Mouse (Mus musculus) kidney, embryonic 16.5 days (tissue): Measurements from ENCODE around the gene B3galt1. TPM values are rescaled to one million over a fixed set of nuclear protein-coding genes. Genes with fewer than 3 reads are reported as not detected.

Experiments
- ATAC-seq: fragments of 200-750 bp; cut with Nextera tagmentation; 2 replicates; pipeline ENCODE4 v1.8.0; 2017; ENCODE audit warnings: moderate TSS enrichment; ENCODE audit not compliant: low FRiP score, low TSS enrichment
- H3K27ac ChIP-seq: fragments of 300-500 bp; sonication (generic); 2 replicates; pipeline ENCODE4 v1.5.1; 2014; ENCODE audit warnings: low read length
- H3K27me3 ChIP-seq: fragments of 300-500 bp; sonication (generic); 2 replicates; pipeline ENCODE4 v1.6.1; 2014; ENCODE audit warnings: low read length, control low read depth, mixed read lengths; ENCODE audit not compliant: insufficient read depth
- H3K36me3 ChIP-seq: fragments of 300-500 bp; sonication (generic); 2 replicates; pipeline ENCODE4 v1.6.1; 2014; ENCODE audit warnings: low read length, control low read depth, mixed read lengths; ENCODE audit not compliant: insufficient read depth
- H3K4me1 ChIP-seq: fragments of 300-500 bp; sonication (generic); 2 replicates; pipeline ENCODE4 v1.6.1; 2014; ENCODE audit warnings: low read length, control low read depth, mixed read lengths; ENCODE audit not compliant: insufficient read depth
- H3K4me2 ChIP-seq: fragments of 300-500 bp; sonication (generic); replicated peaks from 2 replicates; pipeline ENCODE4 v1.6.1; 2014; ENCODE audit warnings: low read depth, low read length
- H3K4me3 ChIP-seq: fragments of 300-500 bp; sonication (generic); 2 replicates; pipeline ENCODE4 v1.5.1; 2014; ENCODE audit warnings: mild to moderate bottlenecking, low read length
- H3K9ac ChIP-seq: fragments of 300-500 bp; sonication (generic); replicated peaks from 2 replicates; pipeline ENCODE4 v1.6.1; 2014; ENCODE audit warnings: low read length
- H3K9me3 ChIP-seq: fragments of 300-500 bp; sonication (generic); 2 replicates; pipeline ENCODE4 v1.6.1; 2016; ENCODE audit warnings: low read length, control low read depth
- WGBS: fragments of 180-500 bp; shearing (Covaris S2); extraction: QIAGEN DNeasy Blood & Tissue Kit; methylation state at CpG from one replicate; pipeline ENCODE4 v1.1.7; 2014; 5-methylcytosine and 5-hydroxymethylcytosine counted together
- polyA plus RNA-seq: library from polyadenylated mRNA; unstranded; fragments of >200 nt; fragmentation: Nextera tagmentation; extraction: Ambion mirVana; gene quantifications from 2 replicates; pipeline ENCODE4 v1.2.1, GENCODE M21; 2015

The B3galt1 gene
- polyA plus RNA-seq, 1 experiment from 2014 or later, result 4.9 TPM

DNA sequence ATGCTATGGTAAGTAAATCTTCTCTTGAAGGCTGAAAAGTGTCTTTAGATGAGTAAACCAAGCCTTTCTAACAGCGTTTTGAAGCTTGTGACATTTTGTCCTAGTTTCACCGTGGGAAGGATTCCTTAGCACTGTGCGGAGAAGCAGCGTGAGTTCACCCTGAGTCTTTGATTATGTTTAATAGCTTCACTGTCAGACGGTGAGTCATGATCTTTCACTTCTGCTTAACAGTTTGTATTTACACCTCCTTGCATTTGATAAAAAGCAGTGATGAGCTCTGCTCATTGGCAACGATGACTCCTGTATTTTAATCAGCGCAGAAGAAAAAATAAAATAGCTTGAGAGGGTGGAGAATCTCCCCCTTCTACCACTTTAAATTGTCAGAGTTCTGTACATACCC, 440.0 kb downstream of the B3galt1 start:
- H3K4me2 ChIP-seq, result no peak overlapping the region
- no peak for ATAC-seq
- WGBS, result 71% methylated on average over 7 of the region's 7 CpGs
- no peaks in the 10 kb centered on the region for H3K9me3 ChIP-seq
- H3K4me1 ChIP-seq, result no peaks in the 10 kb centered on the region
- no peak overlapping the region for H3K27ac ChIP-seq
- H3K36me3 ChIP-seq, result no peaks in the 10 kb centered on the region
- H3K4me3 ChIP-seq, result no peak overlapping the region
- no peaks in the 10 kb centered on the region for H3K27me3 ChIP-seq
- no peak overlapping the region for H3K9ac ChIP-seq

DNA sequence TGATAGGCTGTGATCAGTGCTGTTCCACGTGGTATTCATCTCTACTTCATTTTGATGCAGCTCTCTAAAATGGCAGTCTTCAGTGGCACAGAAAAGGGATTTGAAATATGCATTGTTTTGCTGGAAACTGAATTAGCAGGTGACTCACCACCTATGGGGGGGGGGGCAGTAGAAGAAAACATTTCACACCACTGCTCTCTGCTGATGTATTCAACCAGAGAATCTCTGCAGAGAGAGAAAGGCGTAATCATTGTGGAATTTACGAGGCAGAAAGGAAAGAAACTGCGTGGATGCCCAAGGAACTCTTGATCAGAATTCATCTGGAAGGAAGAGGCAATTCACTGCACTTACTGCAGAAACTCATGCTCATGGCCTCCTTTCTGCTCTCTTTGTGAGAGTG, 445.7 kb downstream of the B3galt1 start:
- H3K27me3 ChIP-seq, result no peaks in the 10 kb centered on the region
- H3K4me3 ChIP-seq, result no peak overlapping the region
- no peaks in the 10 kb centered on the region for H3K9me3 ChIP-seq
- H3K4me1 ChIP-seq, result no peaks in the 10 kb centered on the region
- no peak overlapping the region for H3K27ac ChIP-seq
- H3K36me3 ChIP-seq, result no peaks in the 10 kb centered on the region
- H3K4me2 ChIP-seq, result no peak overlapping the region
- WGBS, result 65% methylated on average over 4 of the region's 4 CpGs
- no peak overlapping the region for H3K9ac ChIP-seq
- ATAC-seq, result no peak

DNA sequence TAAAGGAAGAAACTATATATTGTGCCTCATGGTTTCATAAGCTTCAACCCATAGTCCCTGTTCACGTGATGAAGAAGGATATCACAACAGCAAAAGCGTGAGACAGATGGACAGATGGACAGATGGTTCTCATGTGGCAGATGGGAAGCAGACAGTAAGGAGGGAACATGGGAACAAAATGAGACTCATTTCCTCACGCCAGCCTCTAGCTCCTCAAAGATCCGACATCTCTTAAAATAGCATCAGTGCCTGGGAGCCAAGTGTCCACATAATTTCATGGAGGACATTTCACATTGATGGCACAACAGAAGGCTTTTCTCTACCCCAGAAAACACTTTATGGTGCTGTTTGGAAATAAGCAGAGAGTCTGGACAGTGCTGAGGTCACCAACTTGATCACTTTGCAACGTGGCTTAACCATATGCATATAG, 454.6 kb downstream of the B3galt1 start:
- WGBS, result 89% methylated on average over 5 of the region's 5 CpGs
- H3K27me3 ChIP-seq, result no peaks in the 10 kb centered on the region
- ATAC-seq, result no peak

DNA sequence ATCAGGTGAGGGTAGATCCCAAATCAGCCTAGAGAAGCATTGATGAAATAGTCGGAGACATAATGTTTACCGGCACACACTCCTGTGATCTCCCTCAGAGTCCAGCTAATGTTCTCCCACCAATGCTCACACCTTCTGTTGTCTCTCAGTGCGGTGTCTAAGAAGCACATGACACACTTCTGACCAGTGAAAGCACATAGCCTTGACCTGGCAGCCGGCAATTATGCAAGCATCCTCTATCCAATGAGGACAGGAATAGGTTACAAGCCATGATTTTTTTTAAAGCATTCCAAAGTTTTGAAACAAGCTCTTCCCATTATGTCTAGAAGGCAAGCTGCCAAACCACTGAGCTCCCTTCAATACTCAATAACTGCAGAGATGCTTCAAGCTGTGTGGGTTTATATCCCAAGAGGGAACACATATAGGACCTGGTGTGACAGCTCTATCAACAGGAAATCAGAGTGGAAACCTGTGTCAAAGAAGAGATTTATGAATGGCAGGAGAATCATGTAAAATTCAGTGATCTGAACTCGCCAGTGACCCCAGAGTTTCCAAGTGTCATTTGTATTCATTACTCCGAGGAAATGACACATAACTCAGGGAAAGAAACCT, 456.0 kb downstream of the B3galt1 start:
- peak; percentile 78; the same call in 1 of the 2 replicates for ATAC-seq

More for the DNA sequence above, 454.6 kb downstream of the B3galt1 start:
- H3K36me3 ChIP-seq, result no peaks in the 10 kb centered on the region
- no peak overlapping the region for H3K27ac ChIP-seq
- H3K4me1 ChIP-seq, result 0 out of 2 replicates have a peak, but pooled peaks cover 4% of the 10 kb centered on the region
- H3K9ac ChIP-seq, result no peak overlapping the region
- H3K4me3 ChIP-seq, result no peak overlapping the region
- H3K9me3 ChIP-seq, result no peaks in the 10 kb centered on the region
- no peak overlapping the region for H3K4me2 ChIP-seq

DNA sequence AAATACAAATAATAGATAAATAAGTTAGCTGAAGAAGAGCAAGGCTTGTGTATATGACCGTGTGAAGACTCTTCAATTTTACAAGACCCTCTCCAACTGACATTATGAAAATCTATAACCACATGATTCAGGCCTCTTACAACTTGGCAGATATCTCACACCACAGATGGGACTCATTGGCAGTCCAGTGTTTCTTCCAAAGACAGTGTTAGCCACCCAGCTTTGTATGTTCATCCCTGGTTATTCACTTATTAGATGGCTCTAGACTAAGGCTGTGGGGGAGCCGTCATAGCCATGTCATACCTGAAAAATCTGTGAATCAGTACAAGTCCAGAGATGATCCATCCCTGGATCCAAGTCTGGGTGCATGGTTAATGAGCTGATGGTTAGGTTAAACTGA, 463.1 kb downstream of the B3galt1 start:
- Histone ChIP-seq H3K9me3 (no peaks in the 10 kb centered on the region), H3K27me3 (no peaks in the 10 kb centered on the region), H3K4me1 (no peaks in the 10 kb centered on the region), H3K4me3 (no peak overlapping the region), H3K36me3 (no peaks in the 10 kb centered on the region), H3K4me2 (no peak overlapping the region), H3K9ac (no peak overlapping the region), H3K27ac (no peak overlapping the region)
- ATAC-seq, result no peak
- WGBS, result 94% methylated on average over 2 of the region's 2 CpGs

More for the DNA sequence above, 456.0 kb downstream of the B3galt1 start:
- Histone ChIP-seq H3K27ac (no peak overlapping the region), H3K27me3 (no peaks in the 10 kb centered on the region), H3K9ac (no peak overlapping the region), H3K4me2 (no peak overlapping the region), H3K36me3 (no peaks in the 10 kb centered on the region), H3K4me1 (0 out of 2 replicates have a peak, but pooled peaks cover 4% of the 10 kb centered on the region), H3K4me3 (no peak overlapping the region), H3K9me3 (no peaks in the 10 kb centered on the region)
- WGBS, result 61% methylated on average over 6 of the region's 6 CpGs

DNA sequence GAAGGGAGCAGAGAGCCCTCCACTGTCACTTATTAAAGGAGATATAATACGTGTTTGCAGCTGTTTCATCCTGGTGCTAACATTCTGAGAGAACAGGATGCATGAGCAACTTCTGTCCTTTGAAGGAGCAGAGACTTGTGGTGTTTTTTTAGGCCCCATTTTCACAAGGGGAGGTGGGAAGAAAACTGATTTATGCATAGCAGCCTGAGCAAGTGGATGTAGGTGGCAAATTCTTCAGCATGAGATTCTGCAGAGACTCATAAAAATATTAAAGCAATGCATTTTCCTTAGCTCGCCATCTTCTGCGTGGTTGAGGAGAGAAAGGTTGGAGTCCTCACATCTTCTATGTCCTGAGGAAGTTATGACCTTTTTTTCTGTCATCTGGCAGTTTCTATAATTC, 469.0 kb downstream of the B3galt1 start:
- H3K4me3 ChIP-seq, result no peak overlapping the region
- 71% methylated on average over 3 of the region's 3 CpGs for WGBS
- no peak overlapping the region for H3K27ac ChIP-seq
- H3K9ac ChIP-seq, result no peak overlapping the region
- H3K4me2 ChIP-seq, result no peak overlapping the region
- no peak for ATAC-seq
- no peaks in the 10 kb centered on the region for H3K36me3 ChIP-seq
- no peaks in the 10 kb centered on the region for H3K9me3 ChIP-seq
- no peaks in the 10 kb centered on the region for H3K27me3 ChIP-seq
- H3K4me1 ChIP-seq, result no peaks in the 10 kb centered on the region

DNA sequence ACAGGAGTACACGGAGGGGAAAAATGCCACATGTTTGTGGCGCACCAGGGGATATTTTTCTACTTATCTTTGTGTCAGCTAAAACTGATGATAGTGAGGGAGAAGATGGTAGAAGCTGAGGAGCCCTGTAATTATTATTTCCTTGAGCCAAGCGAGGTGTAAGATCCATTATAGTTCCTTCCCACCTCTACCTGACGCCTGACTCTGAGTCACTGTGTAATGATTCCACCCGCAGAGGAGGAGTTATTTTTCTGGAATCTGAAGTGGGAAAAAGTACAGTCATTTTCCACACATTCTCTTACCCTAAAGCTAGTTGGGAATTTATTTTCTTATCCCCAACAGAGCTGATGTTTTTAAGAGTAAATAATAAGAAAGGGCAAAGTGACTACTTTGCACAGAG, 475.1 kb downstream of the B3galt1 start:
- Histone ChIP-seq H3K4me1 (no peaks in the 10 kb centered on the region), H3K36me3 (no peaks in the 10 kb centered on the region), H3K4me2 (no peak overlapping the region), H3K9me3 (no peaks in the 10 kb centered on the region), H3K9ac (no peak overlapping the region), H3K27ac (no peak overlapping the region), H3K4me3 (no peak overlapping the region), H3K27me3 (no peaks in the 10 kb centered on the region)
- WGBS, result 84% methylated on average over 5 of the region's 5 CpGs
- ATAC-seq, result no peak

DNA sequence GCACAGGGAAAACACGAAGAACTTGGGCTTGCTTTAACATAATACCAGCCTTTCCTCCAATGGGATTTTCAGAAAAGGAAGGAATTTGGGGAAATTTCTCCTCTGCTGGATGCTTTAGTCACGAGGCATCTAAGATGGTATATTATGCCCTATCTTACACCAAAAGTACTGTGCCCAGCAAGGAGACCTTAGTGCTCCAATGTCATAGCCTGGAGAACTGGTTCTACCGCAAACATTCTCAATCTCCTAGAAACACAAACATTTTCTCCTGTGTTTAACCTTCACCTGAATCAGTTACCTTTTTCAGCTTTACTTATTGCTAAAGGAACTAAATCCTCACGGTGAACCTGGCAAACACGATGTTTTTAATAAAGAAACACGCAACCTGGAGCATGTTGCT, 486.8 kb downstream of the B3galt1 start:
- H3K4me3 ChIP-seq, result no peak overlapping the region
- no peaks in the 10 kb centered on the region for H3K27me3 ChIP-seq
- ATAC-seq, result no peak
- no peaks in the 10 kb centered on the region for H3K36me3 ChIP-seq
- H3K27ac ChIP-seq, result no peak overlapping the region
- no peaks in the 10 kb centered on the region for H3K9me3 ChIP-seq
- H3K4me2 ChIP-seq, result no peak overlapping the region
- no peak overlapping the region for H3K9ac ChIP-seq
- 84% methylated on average over 6 of the region's 6 CpGs for WGBS
- no peaks in the 10 kb centered on the region for H3K4me1 ChIP-seq

DNA sequence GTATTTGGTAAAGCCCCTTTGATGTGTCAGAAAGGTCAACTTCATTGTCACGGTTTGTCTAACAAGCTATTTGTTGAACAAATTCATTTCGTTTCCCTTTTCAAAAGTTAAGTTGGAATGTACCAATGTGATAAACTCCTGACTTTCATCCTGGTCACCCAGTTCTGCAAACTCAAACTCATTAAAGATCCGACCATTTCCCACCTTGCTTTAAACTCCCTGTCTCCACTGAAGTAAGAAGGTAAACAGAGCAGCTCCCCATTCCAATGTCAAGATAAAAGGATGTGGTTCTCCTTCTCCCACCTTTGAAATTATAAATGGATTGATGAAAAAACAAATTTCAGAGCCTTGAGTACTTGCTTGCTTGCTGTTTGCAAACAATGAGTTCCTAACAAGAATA, 487.6 kb downstream of the B3galt1 start:
- H3K27me3 ChIP-seq, result no peaks in the 10 kb centered on the region
- H3K27ac ChIP-seq, result no peak overlapping the region
- no peak overlapping the region for H3K9ac ChIP-seq
- WGBS, result 49% methylated on average over 3 of the region's 3 CpGs
- H3K9me3 ChIP-seq, result no peaks in the 10 kb centered on the region
- no peak for ATAC-seq
- no peak overlapping the region for H3K4me2 ChIP-seq
- no peaks in the 10 kb centered on the region for H3K36me3 ChIP-seq
- H3K4me3 ChIP-seq, result no peak overlapping the region
- no peaks in the 10 kb centered on the region for H3K4me1 ChIP-seq

DNA sequence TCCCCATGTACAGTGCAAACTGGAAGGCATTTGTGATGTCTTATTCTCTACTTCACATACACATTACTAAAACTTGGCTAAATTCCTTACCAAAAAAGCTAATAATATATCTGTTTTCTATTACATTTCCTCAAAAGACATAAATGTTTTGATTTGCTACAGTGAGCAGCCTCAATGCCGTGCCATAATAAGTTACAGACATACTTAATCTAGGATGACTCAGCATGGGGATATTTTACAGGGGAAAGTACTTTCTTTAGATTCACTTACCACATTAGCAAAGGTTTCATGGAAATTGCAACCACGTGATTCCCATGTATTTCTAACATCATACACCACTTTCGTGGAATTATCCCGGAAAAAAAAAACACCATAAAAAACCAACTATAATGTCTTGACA, 495.7 kb downstream of the B3galt1 start:
- no peaks in the 10 kb centered on the region for H3K4me1 ChIP-seq

More for the DNA sequence above, 495.7 kb downstream of the B3galt1 start:
- no peak for ATAC-seq
- H3K4me2 ChIP-seq, result no peak overlapping the region
- no peaks in the 10 kb centered on the region for H3K9me3 ChIP-seq
- H3K4me3 ChIP-seq, result no peak overlapping the region
- 82% methylated on average over 4 of the region's 4 CpGs for WGBS
- H3K27ac ChIP-seq, result no peak overlapping the region
- H3K36me3 ChIP-seq, result no peaks in the 10 kb centered on the region
- H3K27me3 ChIP-seq, result no peaks in the 10 kb centered on the region
- H3K9ac ChIP-seq, result no peak overlapping the region
